Mouse (Mus musculus) testis, adult 2 months (tissue): Measurements from ENCODE around the gene Rab11fip5. TPM values are rescaled to one million over a fixed set of nuclear protein-coding genes. Genes with fewer than 3 reads are reported as not detected.

ENCODE experiments used
- H3K27ac ChIP-seq: fragments of 200-500 bp; 2 replicates; pipeline ENCODE4 v1.5.1; 2012; ENCODE audit warnings: low read depth, low read length; ENCODE audit not compliant: control insufficient read depth, insufficient read depth
- H3K27me3 ChIP-seq: fragments of 200-500 bp; 2 replicates; pipeline ENCODE4 v1.6.1; 2012; ENCODE audit warnings: mild to moderate bottlenecking, low read length, moderate library complexity; ENCODE audit not compliant: control insufficient read depth, insufficient read depth
- H3K36me3 ChIP-seq: fragments of 200-500 bp; 2 replicates; pipeline ENCODE4 v1.6.1; 2012; ENCODE audit warnings: mild to moderate bottlenecking, low read length; ENCODE audit not compliant: control insufficient read depth, insufficient read depth
- H3K4me1 ChIP-seq: fragments of 200-500 bp; 2 replicates; pipeline ENCODE4 v1.6.1; 2012; ENCODE audit warnings: low read length; ENCODE audit not compliant: control insufficient read depth, insufficient read depth
- H3K4me3 ChIP-seq: fragments of 200-500 bp; 2 replicates; pipeline ENCODE4 v1.5.1; 2012; ENCODE audit warnings: low read depth, mild to moderate bottlenecking, low read length, moderate library complexity, mixed read lengths; ENCODE audit not compliant: control insufficient read depth
- CTCF ChIP-seq: fragments of 200-500 bp; IDR thresholded peaks from 2 replicates; pipeline ENCODE4 v1.5.1; 2012; ENCODE audit warnings: low read depth, mild to moderate bottlenecking, inconsistent platforms, low read length, moderate library complexity; ENCODE audit not compliant: control insufficient read depth, insufficient read depth, insufficient replicate concordance
- POLR2A ChIP-seq: fragments of 200-500 bp; IDR thresholded peaks from 2 replicates; pipeline ENCODE4 v1.6.1; 2012; ENCODE audit warnings: low read depth, mild to moderate bottlenecking, inconsistent platforms, low read length, moderate library complexity; ENCODE audit not compliant: control insufficient read depth
- polyA plus RNA-seq: library from polyadenylated mRNA; depleted of rRNA; stranded (reverse); fragments of >200 nt; gene quantifications from 2 replicates; pipeline ENCODE4 v1.2.3, GENCODE M21; 2012

Rab11fip5 gene
- polyA plus RNA-seq, 1 experiment: 160 TPM

GRCm38 (mm10) chr6:85331221-85331735 lies 43.2 kb downstream of the Rab11fip5 start:
- Histone ChIP-seq H3K27me3 (no peaks in the 10 kb centered on the region), H3K36me3 (no peaks in the 10 kb centered on the region), H3K27ac (no peak overlapping the region), H3K4me3 (no peak overlapping the region), H3K4me1 (peaks cover 17% of the 10 kb centered on the region)
- TF ChIP-seq CTCF: no peak
- TF ChIP-seq POLR2A: no peak

DNA sequence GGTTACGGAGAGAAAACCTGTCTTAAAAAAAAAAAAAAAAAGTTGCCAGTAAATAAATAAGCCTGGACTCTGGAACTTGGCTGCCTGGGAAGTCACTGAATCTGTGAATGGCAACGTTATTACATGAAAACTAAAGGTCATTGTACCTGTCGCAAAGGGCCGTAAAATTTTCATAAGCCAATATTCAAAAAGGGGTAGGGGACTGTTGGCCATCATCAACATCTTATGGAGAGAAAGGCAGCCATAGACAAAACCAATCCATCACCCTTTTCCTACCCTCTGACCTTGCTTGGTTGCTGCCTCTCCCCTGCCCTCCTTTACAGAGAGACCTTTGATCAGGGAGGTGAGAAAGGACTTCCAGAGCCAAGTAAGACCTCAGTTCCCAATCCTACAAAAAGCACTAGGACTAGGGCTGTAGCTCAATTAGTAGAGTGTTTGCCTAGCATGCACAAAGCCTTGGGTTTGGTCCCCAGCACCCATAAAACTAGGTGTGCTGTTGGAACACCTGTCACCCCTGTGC lies 44.7 kb downstream of the Rab11fip5 start:
- Histone ChIP-seq H3K36me3 (no peaks in the 10 kb centered on the region), H3K27ac (no peak overlapping the region), H3K27me3 (no peaks in the 10 kb centered on the region), H3K4me1 (peaks cover 17% of the 10 kb centered on the region), H3K4me3 (no peak overlapping the region)
- TF ChIP-seq POLR2A (no peak), CTCF (no peak)

GRCm38 (mm10) chr6:85326564-85326963 lies 47.9 kb downstream of the Rab11fip5 start:
- Histone ChIP-seq H3K4me3 (no peak overlapping the region), H3K27ac (no peak overlapping the region), H3K4me1 (peaks cover 7% of the 10 kb centered on the region), H3K36me3 (no peaks in the 10 kb centered on the region), H3K27me3 (no peaks in the 10 kb centered on the region)
- no peak for TF ChIP-seq POLR2A
- TF ChIP-seq CTCF: no peak

DNA sequence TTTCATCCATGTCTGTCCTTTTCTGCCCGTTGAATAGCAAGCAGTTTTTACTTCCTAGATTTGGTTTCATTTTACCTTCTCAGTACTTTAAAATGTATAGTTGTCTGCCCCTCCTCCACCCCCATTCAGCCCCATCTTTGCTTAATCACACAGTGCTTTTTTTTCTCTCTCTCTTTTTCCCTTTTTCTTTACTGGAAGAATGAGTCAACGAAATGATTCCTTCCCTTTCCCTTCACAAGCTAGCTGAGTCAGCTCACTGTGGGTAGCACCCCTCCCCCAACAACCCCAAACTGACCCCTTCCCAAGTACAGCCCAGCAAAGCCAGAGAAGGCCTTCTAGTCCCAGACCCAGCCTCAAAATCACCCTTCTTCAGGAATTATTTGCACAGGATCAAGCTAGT lies 49.3 kb downstream of the Rab11fip5 start:
- Histone ChIP-seq H3K36me3 (no peaks in the 10 kb centered on the region), H3K4me3 (no peak overlapping the region), H3K4me1 (peaks cover 7% of the 10 kb centered on the region), H3K27ac (no peak overlapping the region), H3K27me3 (no peaks in the 10 kb centered on the region)
- TF ChIP-seq POLR2A (no peak), CTCF (no peak)

GRCm38 (mm10) chr6:85320445-85320866 lies 54.0 kb downstream of the Rab11fip5 start:
- no peak for TF ChIP-seq CTCF
- no peak overlapping the region for H3K27ac ChIP-seq
- H3K4me3 ChIP-seq: no peak overlapping the region
- H3K27me3 ChIP-seq: no peaks in the 10 kb centered on the region
- H3K36me3 ChIP-seq: no peaks in the 10 kb centered on the region
- peaks cover 7% of the 10 kb centered on the region for H3K4me1 ChIP-seq

- H3K4me3 ChIP-seq: no peak overlapping the region
- H3K4me1 ChIP-seq: no peaks in the 10 kb centered on the region
- TF ChIP-seq POLR2A: no peak
- no peak for TF ChIP-seq CTCF
- no peak overlapping the region for H3K27ac ChIP-seq
- H3K36me3 ChIP-seq: no peaks in the 10 kb centered on the region
- H3K27me3 ChIP-seq: no peaks in the 10 kb centered on the region
These were observed 58.2 kb downstream of the Rab11fip5 start for GRCm38 (mm10) chr6:85316211-85316610.

GRCm38 (mm10) chr6:85314064-85314798 lies 60.2 kb downstream of the Rab11fip5 start:
- Histone ChIP-seq H3K36me3 (no peaks in the 10 kb centered on the region), H3K27me3 (no peaks in the 10 kb centered on the region), H3K4me3 (no peak overlapping the region), H3K27ac (no peak overlapping the region), H3K4me1 (no peaks in the 10 kb centered on the region)
- TF ChIP-seq CTCF (no peak), POLR2A (no peak)
